Mouse (Mus musculus) small intestine, adult 2 months (tissue): ENCODE measurements around the gene Gm20388.

Experiments used
- CTCF ChIP-seq: fragments of 200-500 bp; IDR thresholded peaks from 2 replicates; pipeline ENCODE4 v1.5.1; 2012; ENCODE audit warnings: low read depth, mild to moderate bottlenecking, control low read depth, inconsistent platforms, low read length, moderate library complexity, mixed read lengths; ENCODE audit not compliant: insufficient replicate concordance, insufficient read length; ENCODE audit errors: extremely low read depth
- POLR2A ChIP-seq: fragments of 200-500 bp; IDR thresholded peaks from 2 replicates; pipeline ENCODE4 v1.6.1; 2012; ENCODE audit warnings: low read depth, mild to moderate bottlenecking, control low read depth, inconsistent platforms, low read length, moderate library complexity

DNA sequence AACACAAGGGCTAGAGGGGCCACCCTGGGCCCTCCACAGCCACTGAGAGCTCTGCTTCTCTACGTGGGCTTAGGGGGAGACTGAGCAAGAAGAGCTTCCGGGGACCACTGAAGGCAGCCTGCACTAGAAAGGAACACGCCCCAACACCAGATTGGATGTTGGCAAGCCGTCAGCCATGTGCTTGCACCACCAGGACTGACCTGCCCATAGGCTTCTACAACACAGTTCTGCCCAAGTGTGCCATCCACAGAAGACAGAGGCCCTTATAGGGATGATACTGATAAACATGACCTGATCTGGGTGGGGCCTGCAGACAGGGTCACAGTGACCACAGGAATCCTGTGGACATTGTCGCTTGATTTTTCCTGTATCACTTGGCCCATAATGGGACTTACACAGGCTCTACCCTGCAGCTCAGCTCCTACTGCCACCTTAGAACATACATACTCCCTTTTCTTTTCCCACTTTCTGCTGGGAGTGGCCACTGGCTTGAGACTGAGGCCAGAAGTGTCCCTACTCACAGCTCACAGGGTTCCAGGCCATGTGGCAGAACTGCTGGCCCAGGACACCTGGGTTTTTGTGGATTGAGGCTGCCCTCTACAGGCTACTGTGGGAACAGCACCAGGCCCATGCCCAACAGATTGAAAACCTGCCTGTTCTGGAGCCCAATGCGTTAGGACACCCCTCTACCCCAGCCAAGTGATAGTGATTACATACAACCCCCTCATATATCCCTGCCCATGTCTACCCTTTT lies 2422.3 kb downstream of the Gm20388 start:
- TF ChIP-seq CTCF: peak; percentile 95
- TF ChIP-seq POLR2A: no peak
